In the genomic region with DNA sequence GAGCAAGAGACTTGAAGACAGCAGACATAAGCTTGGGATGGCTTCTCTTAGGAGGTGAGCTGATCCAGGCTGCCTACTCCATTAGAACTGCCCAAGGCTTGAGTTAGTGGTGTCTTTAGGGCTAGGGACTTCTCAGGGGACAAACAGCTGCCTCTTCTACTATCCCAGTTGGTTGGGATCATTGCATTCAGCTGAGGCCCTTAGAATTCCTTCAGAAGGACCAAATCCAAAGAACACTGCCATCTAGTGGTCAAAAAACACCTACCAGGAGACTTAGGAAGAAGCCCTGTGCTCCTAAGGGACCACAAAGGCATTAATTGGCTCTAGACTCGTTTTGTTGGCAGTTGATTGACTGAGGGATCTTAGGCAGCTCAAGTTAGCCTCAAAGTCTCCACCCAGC, we compare ENCODE assay signal across 8 mouse cellular contexts. TPM values are rescaled to one million over a fixed set of nuclear protein-coding genes. Genes with fewer than 3 reads are reported as not detected.
A peak's percentile ranks its signal among the peaks of the same experiment; 100 is the strongest.
DNase-seq lines count a peak whose midpoint lies in the region; ATAC-seq and TF ChIP-seq lines count a peak whose summit lies in the region.

No protein-coding gene starts in this region.

- no peak for TF ChIP-seq EP300 in heart, postnatal 0 days (IDR thresholded peaks at IDR 0.05; ENCODE audit: low read depth)

- no peak overlapping the region for H3K9ac ChIP-seq in hindbrain, embryonic 12.5 days
- H3K9ac ChIP-seq in heart, postnatal 0 days (replicated peaks; ENCODE audit: low read depth, low read length) = no peak overlapping the region

- H3K9me3 ChIP-seq in hindbrain, embryonic 10.5 days = no peaks in the 10 kb centered on the region
- no peaks in the 10 kb centered on the region for H3K9me3 ChIP-seq in hindbrain, embryonic 12.5 days (replicated peaks)
- H3K9me3 ChIP-seq in E14TG2a.4 (ENCODE audit: low read length) = no peaks in the 10 kb centered on the region
- H3K9me3 ChIP-seq in heart, postnatal 0 days (replicated peaks; ENCODE audit: control insufficient read depth, low read length) = no peaks in the 10 kb centered on the region

- intact Hi-C loops in left cerebral cortex, postnatal 14 days (cut with DNase I) = loop anchor here (1.0 to 10.0 kb wide), 3 partner anchors 55 to 242 kb away; partner anchors contain the start of gene Slc36a1

- 7% methylated on average over 1 of the region's 1 CpGs for WGBS in hindbrain, embryonic 10.5 days
- WGBS in hindbrain, embryonic 12.5 days = 3% methylated on average over 1 of the region's 1 CpGs
- WGBS in heart, postnatal 0 days = 3% methylated on average over 1 of the region's 1 CpGs

- H3K36me3 ChIP-seq in hindbrain, embryonic 10.5 days = peaks cover 21% of the 10 kb centered on the region
- peaks cover 12% of the 10 kb centered on the region for H3K36me3 ChIP-seq in hindbrain, embryonic 12.5 days
- peaks cover 61% of the 10 kb centered on the region for H3K36me3 ChIP-seq in E14TG2a.4 (ENCODE audit: insufficient read depth, low read length)
- H3K36me3 ChIP-seq in heart, postnatal 0 days (replicated peaks; ENCODE audit: control insufficient read depth, insufficient read depth, low read length) = peaks cover 8% of the 10 kb centered on the region; the same call in 1 of the 2 replicates

- no peak overlapping the region for H3K27ac ChIP-seq in hindbrain, embryonic 10.5 days
- no peak overlapping the region for H3K27ac ChIP-seq in hindbrain, embryonic 12.5 days
- no peak overlapping the region for H3K27ac ChIP-seq in heart, postnatal 0 days (ENCODE audit: low read depth)

- no peak for ATAC-seq in hindbrain, embryonic 12.5 days (ENCODE audit: low FRiP score)
- ATAC-seq in heart, postnatal 0 days (ENCODE audit: insufficient read depth, low read depth) = peak; percentile 37

- TF ChIP-seq CTCF in E14TG2a.4 (conservative IDR thresholded peaks at IDR 0.05; ENCODE audit: low read length) = peak; percentile 77
- peak; percentile 83 for TF ChIP-seq CTCF in heart, postnatal 0 days (IDR thresholded peaks at IDR 0.05; ENCODE audit: low read depth)

- DNase-seq in hindbrain, embryonic 10.5 days (ENCODE audit: low spot score) = peak; percentile 37
- DNase-seq in cerebellum, adult 8-10 months = peak; percentile 65
- DNase-seq in heart, postnatal 0 days (ENCODE audit: low spot score) = peak; percentile 82
- peak; percentile 76 to 81 for DNase-seq in left cerebral cortex, postnatal 14 days (ENCODE audit: low spot score in 2 of 2)
- DNase-seq in naive thymus-derived CD4-positive, alpha-beta T cell, adult 2 months (ENCODE audit: low read depth) = peak; percentile 70
- no peak for DNase-seq in thymus, adult 18-20 months

- H3K27me3 ChIP-seq in hindbrain, embryonic 10.5 days (ENCODE audit: insufficient read depth, poor library complexity, severe bottlenecking) = no peaks in the 10 kb centered on the region
- no peaks in the 10 kb centered on the region for H3K27me3 ChIP-seq in hindbrain, embryonic 12.5 days
- H3K27me3 ChIP-seq in E14TG2a.4 (ENCODE audit: insufficient read depth, low read length) = no peaks in the 10 kb centered on the region
- no peaks in the 10 kb centered on the region for H3K27me3 ChIP-seq in heart, postnatal 0 days (ENCODE audit: control insufficient read depth, insufficient read depth, low read length)

- no peak overlapping the region for H3K4me2 ChIP-seq in hindbrain, embryonic 12.5 days (replicated peaks)
- H3K4me2 ChIP-seq in heart, postnatal 0 days (ENCODE audit: low read depth, low read length) = no peak overlapping the region

- H3K4me3 ChIP-seq in hindbrain, embryonic 10.5 days = no peak overlapping the region
- H3K4me3 ChIP-seq in hindbrain, embryonic 12.5 days = no peak overlapping the region
- no peak overlapping the region for H3K4me3 ChIP-seq in E14TG2a.4 (replicated peaks; ENCODE audit: low read length)
- no peak overlapping the region for H3K4me3 ChIP-seq in heart, postnatal 0 days (ENCODE audit: low read depth, low read length)

- H3K4me1 ChIP-seq in hindbrain, embryonic 10.5 days (replicated peaks) = no peaks in the 10 kb centered on the region; the same call in 1 of the 2 replicates
- H3K4me1 ChIP-seq in hindbrain, embryonic 12.5 days = no peaks in the 10 kb centered on the region
- H3K4me1 ChIP-seq in E14TG2a.4 (replicated peaks; ENCODE audit: low read depth, low read length) = peaks cover 77% of the 10 kb centered on the region
- no peaks in the 10 kb centered on the region for H3K4me1 ChIP-seq in heart, postnatal 0 days (ENCODE audit: control insufficient read depth, insufficient read depth)

RNA-seq across cellular contexts. Expression of gene Atox1, which starts 16.3 kb away (rescaled TPM):
- polyA plus RNA-seq in hindbrain, embryonic 10.5 days (2016; fragmentation: Nextera tagmentation; extraction: Ambion mirVana) = 269 and 322 TPM in 2 replicates
- 236 and 284 TPM in 2 replicates for polyA plus RNA-seq in hindbrain, embryonic 12.5 days (2016; fragmentation: Nextera tagmentation; extraction: Ambion mirVana)
- 262 and 340 TPM in 2 replicates for total RNA-seq in heart, postnatal 0 days (2014; rRNA removed; ENCODE audit: low replicate concordance)
- 346 and 351 TPM in 2 replicates for polyA plus RNA-seq in heart, postnatal 0 days (2015; fragmentation: Nextera tagmentation; extraction: Ambion mirVana)
- total RNA-seq in left cerebral cortex, postnatal 14 days (2021) = 100 to 1,000 TPM; 123 to 140 TPM

RNA-seq across cellular contexts. Expression of gene Sparc, which starts 21.8 kb away (rescaled TPM):
- 400 and 454 TPM in 2 replicates for polyA plus RNA-seq in hindbrain, embryonic 10.5 days (2016; fragmentation: Nextera tagmentation; extraction: Ambion mirVana)
- 743 and 783 TPM in 2 replicates for polyA plus RNA-seq in hindbrain, embryonic 12.5 days (2016; fragmentation: Nextera tagmentation; extraction: Ambion mirVana)
- total RNA-seq in heart, postnatal 0 days (2014; rRNA removed; ENCODE audit: low replicate concordance) = 829 and 887 TPM in 2 replicates
- 1,674 and 1,711 TPM in 2 replicates for polyA plus RNA-seq in heart, postnatal 0 days (2015; fragmentation: Nextera tagmentation; extraction: Ambion mirVana)
- total RNA-seq in left cerebral cortex, postnatal 14 days (2021) = 100 to 1,000 TPM; 371 to 390 TPM

RNA-seq across cellular contexts. Expression of gene G3bp1, which starts 24.7 kb away (rescaled TPM):
- polyA plus RNA-seq in hindbrain, embryonic 10.5 days (2016; fragmentation: Nextera tagmentation; extraction: Ambion mirVana) = 221 and 269 TPM in 2 replicates
- polyA plus RNA-seq in hindbrain, embryonic 12.5 days (2016; fragmentation: Nextera tagmentation; extraction: Ambion mirVana) = 184 and 189 TPM in 2 replicates
- total RNA-seq in heart, postnatal 0 days (2014; rRNA removed; ENCODE audit: low replicate concordance) = 48.5 and 70.6 TPM in 2 replicates
- polyA plus RNA-seq in heart, postnatal 0 days (2015; fragmentation: Nextera tagmentation; extraction: Ambion mirVana) = 58.0 and 59.4 TPM in 2 replicates
- total RNA-seq in left cerebral cortex, postnatal 14 days (2021) = 10 to 100 TPM; 38.1 to 38.8 TPM

Comparison
In these comparisons a context has a peak if more than half of its experiments do, and no peak if none do; other contexts are left out.
1. DNase-seq: peak in hindbrain, embryonic 10.5 days (single experiment), cerebellum, adult 8-10 months (single experiment), heart, postnatal 0 days (single experiment), left cerebral cortex, postnatal 14 days (2 of 2) and naive thymus-derived CD4-positive, alpha-beta T cell, adult 2 months (single experiment); none in thymus, adult 18-20 months (0 of 2).